Mouse (Mus musculus) heart, embryonic 10.5 days (tissue): ENCODE measurements around the gene Mink1. TPM values are rescaled to one million over a fixed set of nuclear protein-coding genes. Genes with fewer than 3 reads are reported as not detected.

Source experiments
- DNase-seq: peaks from one replicate; pipeline ENCODE4 v3.0.0-alpha.2; 2017; ENCODE audit warnings: low spot score
- H3K27ac ChIP-seq: fragments of 300-500 bp; sonication (generic); 2 replicates; pipeline ENCODE4 v1.5.1; 2016; ENCODE audit warnings: mild to moderate bottlenecking
- H3K27me3 ChIP-seq: fragments of 300-500 bp; sonication (generic); 2 replicates; pipeline ENCODE4 v1.6.1; 2016; ENCODE audit warnings: mild to moderate bottlenecking; ENCODE audit not compliant: poor library complexity, insufficient read depth, severe bottlenecking
- H3K36me3 ChIP-seq: fragments of 300-500 bp; sonication (generic); 2 replicates; pipeline ENCODE4 v1.6.1; 2016; ENCODE audit warnings: mild to moderate bottlenecking, moderate library complexity
- H3K4me1 ChIP-seq: fragments of 300-500 bp; sonication (generic); 2 replicates; pipeline ENCODE4 v1.6.1; 2016; ENCODE audit warnings: mild to moderate bottlenecking
- H3K4me3 ChIP-seq: fragments of 300-500 bp; sonication (generic); 2 replicates; pipeline ENCODE4 v1.5.1; 2016; ENCODE audit warnings: mild to moderate bottlenecking, moderate library complexity
- H3K9me3 ChIP-seq: fragments of 300-500 bp; sonication (generic); 2 replicates; pipeline ENCODE4 v1.6.1; 2016; ENCODE audit warnings: mild to moderate bottlenecking, moderate library complexity
- WGBS: fragments of 180-500 bp; shearing (Covaris S2); methylation state at CpG from one replicate; pipeline ENCODE4 v1.1.7; 2016; 5-methylcytosine and 5-hydroxymethylcytosine counted together
- polyA plus RNA-seq: library from polyadenylated mRNA; unstranded; fragments of >200 nt; fragmentation: Nextera tagmentation; extraction: Ambion mirVana; gene quantifications from 2 replicates; pipeline ENCODE4 v1.2.1, GENCODE M21; 2016

Gene Mink1
- polyA plus RNA-seq, 1 experiment from 2014 or later = 14.9 TPM

GRCm38 (mm10) chr11:70582196-70582595, 19.5 kb downstream of the Mink1 start:
- H3K4me3 ChIP-seq = no peak overlapping the region
- peaks cover 55% of the 10 kb centered on the region for H3K4me1 ChIP-seq
- H3K36me3 ChIP-seq = peaks cover 4% of the 10 kb centered on the region; the same call in 1 of the 2 replicates
- no peak overlapping the region for H3K27ac ChIP-seq
- no peaks in the 10 kb centered on the region for H3K27me3 ChIP-seq
- H3K9me3 ChIP-seq = no peaks in the 10 kb centered on the region
- no peak for DNase-seq
- 78% methylated on average over 3 of the region's 3 CpGs for WGBS

GRCm38 (mm10) chr11:70583022-70583714, 20.5 kb downstream of the Mink1 start:
- Histone ChIP-seq H3K36me3 (peaks cover 4% of the 10 kb centered on the region; the same call in 1 of the 2 replicates), H3K9me3 (no peaks in the 10 kb centered on the region), H3K27me3 (no peaks in the 10 kb centered on the region), H3K27ac (0 out of 2 replicates have a peak overlapping the region, but pooled peaks have one; percentile 22), H3K4me1 (peaks cover 49% of the 10 kb centered on the region), H3K4me3 (no peak overlapping the region)
- no peak for DNase-seq
- 63% methylated on average over 6 of the region's 6 CpGs for WGBS

DNA sequence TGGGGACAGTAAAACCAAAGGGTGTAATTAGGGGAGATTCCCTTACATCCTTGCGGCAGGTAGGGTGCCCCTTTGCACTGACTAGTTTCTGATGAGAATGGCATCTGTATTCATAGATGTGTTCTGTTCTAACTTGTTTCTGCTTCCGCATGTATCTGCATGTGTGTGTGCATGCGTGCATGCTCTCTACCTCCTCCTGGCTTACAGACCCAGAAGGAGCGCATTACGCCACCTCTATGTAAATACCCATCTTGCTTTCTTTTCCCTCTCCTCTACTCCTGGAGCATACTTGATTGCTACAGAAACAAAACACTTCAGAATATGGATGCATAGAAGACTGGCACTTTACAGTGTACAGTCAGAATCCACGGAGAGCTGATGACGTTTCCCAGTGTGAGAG, 21.1 kb downstream of the Mink1 start:
- H3K4me1 ChIP-seq = peaks cover 46% of the 10 kb centered on the region
- WGBS = 92% methylated on average over 7 of the region's 7 CpGs
- no peaks in the 10 kb centered on the region for H3K27me3 ChIP-seq
- 0 out of 2 replicates have a peak overlapping the region, but pooled peaks have one; percentile 22 for H3K27ac ChIP-seq
- H3K36me3 ChIP-seq = peaks cover 4% of the 10 kb centered on the region; the same call in 1 of the 2 replicates
- no peak for DNase-seq
- H3K9me3 ChIP-seq = no peaks in the 10 kb centered on the region
- H3K4me3 ChIP-seq = no peak overlapping the region

DNA sequence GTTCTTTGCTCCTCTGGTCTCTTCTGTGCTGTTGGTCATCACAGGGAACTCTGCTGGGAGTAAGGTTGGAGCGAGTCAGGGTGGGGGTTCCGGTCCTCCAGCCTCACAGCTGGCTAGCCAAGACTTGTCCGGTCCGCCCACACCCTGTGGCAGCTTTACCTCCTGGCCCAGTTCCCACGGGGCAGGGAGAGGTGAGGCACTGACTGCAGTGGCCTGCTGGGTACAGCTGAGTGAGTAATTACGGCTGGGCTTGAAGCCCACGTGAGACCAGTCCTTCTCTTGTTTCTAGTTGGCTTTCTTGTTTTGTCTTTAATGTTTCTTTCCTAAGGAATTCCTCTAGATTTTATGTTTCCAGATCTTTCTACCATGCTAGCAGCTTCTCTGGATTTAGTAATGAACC, 22.8 kb downstream of the Mink1 start:
- 66% methylated on average over 7 of the region's 7 CpGs for WGBS
- Histone ChIP-seq H3K9me3 (no peaks in the 10 kb centered on the region), H3K27me3 (no peaks in the 10 kb centered on the region), H3K4me3 (no peak overlapping the region), H3K27ac (no peak overlapping the region), H3K4me1 (peaks cover 30% of the 10 kb centered on the region), H3K36me3 (peaks cover 4% of the 10 kb centered on the region; the same call in 1 of the 2 replicates)
- DNase-seq = no peak

- Histone ChIP-seq H3K4me3 (no peak overlapping the region), H3K36me3 (peaks cover 3% of the 10 kb centered on the region; the same call in 1 of the 2 replicates), H3K9me3 (no peaks in the 10 kb centered on the region), H3K4me1 (peaks cover 24% of the 10 kb centered on the region), H3K27ac (no peak overlapping the region), H3K27me3 (no peaks in the 10 kb centered on the region)
- DNase-seq = no peak
- WGBS = 89% methylated on average over 3 of the region's 3 CpGs
Measured at GRCm38 (mm10) chr11:70586261-70586660, 23.6 kb downstream of the Mink1 start.

- Histone ChIP-seq H3K4me3 (no peak overlapping the region), H3K9me3 (no peaks in the 10 kb centered on the region), H3K27me3 (no peaks in the 10 kb centered on the region), H3K36me3 (no peaks in the 10 kb centered on the region), H3K27ac (no peak overlapping the region), H3K4me1 (peaks cover 24% of the 10 kb centered on the region)
- DNase-seq = no peak
- 74% methylated on average over 5 of the region's 5 CpGs for WGBS
Measured at GRCm38 (mm10) chr11:70586954-70587353, 24.3 kb downstream of the Mink1 start.

- WGBS = 96% methylated on average over 1 of the region's 1 CpGs
- no peaks in the 10 kb centered on the region for H3K27me3 ChIP-seq
- DNase-seq = no peak
- H3K4me1 ChIP-seq = peaks cover 16% of the 10 kb centered on the region; the same call in 1 of the 2 replicates
- no peaks in the 10 kb centered on the region for H3K9me3 ChIP-seq
- 0 out of 2 replicates have a peak, but pooled peaks cover 5% of the 10 kb centered on the region for H3K36me3 ChIP-seq
- H3K4me3 ChIP-seq = no peak overlapping the region
- no peak overlapping the region for H3K27ac ChIP-seq
Measured at GRCm38 (mm10) chr11:70591733-70592132, 29.1 kb downstream of the Mink1 start.

GRCm38 (mm10) chr11:70594253-70594989, 31.7 kb downstream of the Mink1 start:
- no peak overlapping the region; the same call in 1 of the 2 replicates for H3K27ac ChIP-seq
- H3K36me3 ChIP-seq = peaks cover 28% of the 10 kb centered on the region
- no peaks in the 10 kb centered on the region for H3K27me3 ChIP-seq
- 71% methylated on average over 15 of the region's 15 CpGs for WGBS
- DNase-seq = no peak
- no peak overlapping the region for H3K4me3 ChIP-seq
- no peaks in the 10 kb centered on the region for H3K9me3 ChIP-seq
- peaks cover 25% of the 10 kb centered on the region; the same call in 1 of the 2 replicates for H3K4me1 ChIP-seq

DNA sequence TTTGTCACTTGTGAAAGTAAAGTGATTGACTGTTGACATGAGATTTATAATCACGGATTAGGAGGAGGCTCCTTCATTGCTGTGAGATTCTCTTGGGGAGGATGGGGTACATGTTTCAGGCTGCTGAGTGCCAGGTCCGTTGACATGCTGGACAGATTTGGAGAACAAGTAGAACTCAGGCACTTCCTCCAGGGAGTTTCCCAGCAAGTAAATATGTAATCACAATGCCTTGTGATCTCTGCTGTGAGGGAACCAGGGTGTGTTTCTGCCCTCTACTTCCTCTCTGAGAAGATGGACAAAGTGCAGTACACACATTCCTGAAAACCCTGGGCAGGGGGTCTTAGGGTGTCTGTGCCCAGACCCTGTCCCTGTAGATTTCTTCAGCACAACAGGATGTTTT, 33.0 kb downstream of the Mink1 start:
- no peak for DNase-seq
- no peaks in the 10 kb centered on the region for H3K9me3 ChIP-seq
- H3K4me1 ChIP-seq = peaks cover 25% of the 10 kb centered on the region; the same call in 1 of the 2 replicates
- peaks cover 35% of the 10 kb centered on the region for H3K36me3 ChIP-seq
- no peak overlapping the region for H3K27ac ChIP-seq
- H3K4me3 ChIP-seq = no peak overlapping the region
- no peaks in the 10 kb centered on the region for H3K27me3 ChIP-seq
- 66% methylated on average over 2 of the region's 2 CpGs for WGBS

DNA sequence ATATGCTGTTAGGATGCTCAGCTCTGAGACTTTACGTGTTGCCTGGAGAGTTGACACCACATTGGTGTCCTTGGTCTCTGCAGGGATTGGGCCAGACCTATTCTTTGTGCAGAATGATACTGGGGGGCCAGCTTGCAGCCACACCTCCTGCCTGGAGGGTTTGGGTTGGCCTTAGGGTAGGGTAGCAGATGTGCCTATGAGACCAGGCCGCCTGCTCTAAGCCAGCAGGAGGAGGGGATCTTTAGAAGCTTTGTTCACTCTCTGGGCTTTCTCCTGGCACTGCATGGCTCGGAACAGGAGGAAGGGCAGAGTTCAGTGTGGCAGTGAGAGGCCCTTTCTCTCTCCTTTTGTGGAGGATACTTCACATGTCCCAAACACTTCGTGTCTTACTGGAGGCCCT, 33.4 kb downstream of the Mink1 start:
- Histone ChIP-seq H3K4me1 (peaks cover 25% of the 10 kb centered on the region; the same call in 1 of the 2 replicates), H3K9me3 (no peaks in the 10 kb centered on the region), H3K4me3 (no peak overlapping the region), H3K36me3 (peaks cover 35% of the 10 kb centered on the region), H3K27ac (0 out of 2 replicates have a peak overlapping the region, but pooled peaks have one; percentile 42), H3K27me3 (no peaks in the 10 kb centered on the region)
- DNase-seq = no peak
- WGBS = 71% methylated on average over 4 of the region's 4 CpGs

DNA sequence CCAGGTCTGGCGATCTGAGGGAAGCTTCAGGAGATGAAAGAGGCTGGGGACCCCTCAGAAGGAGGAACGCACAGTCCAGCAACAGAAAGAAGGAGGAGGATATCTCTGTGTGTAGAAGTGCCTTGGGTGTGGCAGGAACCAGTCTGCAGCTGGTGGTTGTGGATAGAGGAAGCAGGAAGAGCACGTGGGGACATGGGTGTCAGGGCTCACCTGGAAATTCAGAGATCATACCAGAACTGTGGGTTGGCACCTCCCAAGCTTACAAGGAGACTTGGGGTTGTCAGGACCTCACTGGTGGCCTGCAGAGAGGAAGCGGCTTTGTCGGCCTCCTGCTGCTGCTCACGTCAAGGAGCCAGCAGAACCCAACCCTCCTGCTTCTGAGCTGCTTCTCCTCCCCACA, 34.6 kb downstream of the Mink1 start:
- Histone ChIP-seq H3K4me3 (no peak overlapping the region), H3K9me3 (no peaks in the 10 kb centered on the region), H3K27me3 (no peaks in the 10 kb centered on the region), H3K27ac (no peak overlapping the region), H3K4me1 (peaks cover 25% of the 10 kb centered on the region; the same call in 1 of the 2 replicates), H3K36me3 (peaks cover 46% of the 10 kb centered on the region)
- no peak for DNase-seq
- WGBS = 65% methylated on average over 6 of the region's 6 CpGs

- no peaks in the 10 kb centered on the region for H3K27me3 ChIP-seq
- WGBS = 90% methylated on average over 9 of the region's 9 CpGs
- peaks cover 56% of the 10 kb centered on the region for H3K36me3 ChIP-seq
- H3K9me3 ChIP-seq = no peaks in the 10 kb centered on the region
- DNase-seq = no peak
- H3K4me3 ChIP-seq = no peak overlapping the region
- H3K4me1 ChIP-seq = peaks cover 25% of the 10 kb centered on the region; the same call in 1 of the 2 replicates
- H3K27ac ChIP-seq = no peak overlapping the region
Measured at GRCm38 (mm10) chr11:70598451-70598953, 35.8 kb downstream of the Mink1 start.
